Mouse (Mus musculus): ENCODE data around the gene Cdk2ap2. TPM values are rescaled to one million over a fixed set of nuclear protein-coding genes. Genes with fewer than 3 reads are reported as not detected.

Cdk2ap2 gene
- polyA plus RNA-seq, 1 experiment, result 200 TPM

DNA sequence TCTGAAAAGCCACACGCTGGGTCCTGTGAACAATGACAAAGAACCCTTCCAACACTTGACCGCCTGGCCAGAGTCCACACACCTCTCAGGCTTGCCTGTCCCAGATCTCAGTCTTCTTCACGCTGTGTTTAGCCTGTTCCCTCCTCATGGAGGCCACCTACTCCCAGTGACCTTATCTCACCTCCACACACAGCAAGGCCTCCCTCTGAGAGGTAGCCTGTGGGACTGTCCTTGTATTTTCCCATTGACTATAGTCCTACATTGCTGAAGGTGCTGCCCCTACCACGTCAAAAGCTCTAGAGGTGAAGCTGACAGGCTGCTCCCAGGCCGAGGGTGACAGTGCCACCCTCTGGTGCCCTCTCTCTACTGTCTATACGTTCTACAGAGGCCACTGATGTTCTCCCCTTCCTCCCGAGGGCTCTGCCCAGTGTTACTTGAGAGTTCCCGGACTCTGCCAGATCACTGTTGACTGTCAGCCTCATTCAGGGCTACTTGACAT, 16.4 kb upstream of the Cdk2ap2 start:
- DNase-seq, result no peak
- no peaks in the 10 kb centered on the region for H3K4me1 ChIP-seq (ENCODE audit: control insufficient read depth, insufficient read depth, low read length)
- no peak for TF ChIP-seq POLR2A (IDR thresholded peaks at IDR 0.05; ENCODE audit: borderline replicate concordance, extremely low read depth, low read depth, low read length)
- TF ChIP-seq CTCF (IDR thresholded peaks at IDR 0.05; ENCODE audit: insufficient read depth, low read length), result peak; percentile 21; the same call in 1 of the 2 replicates
- no peak overlapping the region for H3K4me3 ChIP-seq (replicated peaks; ENCODE audit: extremely low read depth, low read depth, low read length)
- WGBS, result 49% methylated on average over 8 of the region's 8 CpGs

DNA sequence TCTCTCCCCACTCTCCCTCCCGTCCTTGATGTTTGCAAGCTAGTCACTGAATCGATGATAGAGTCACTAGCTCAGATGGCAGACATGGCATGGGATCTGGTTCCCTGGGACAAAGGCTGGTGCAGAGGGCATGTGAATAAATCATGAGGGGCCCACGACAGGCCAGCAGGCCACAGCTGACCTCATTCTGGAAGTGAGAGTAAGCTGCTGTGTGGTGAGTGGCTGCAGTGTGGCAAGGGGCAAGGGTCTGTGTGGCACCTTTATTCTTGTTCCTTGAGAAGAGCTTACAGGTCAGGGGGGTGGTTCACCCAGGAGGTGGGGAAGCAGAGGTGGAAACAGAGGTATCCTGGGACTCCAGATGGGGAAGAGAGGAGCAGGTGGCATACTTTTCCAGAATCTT, 15.6 kb upstream of the Cdk2ap2 start, which contains the start of gene Cabp2:
Gene Cabp2, plus strand, starts transcription at position 185 of the 400 bp plus-strand sequence.
- no peak within 1 kb of the TSS for H3K4me3 ChIP-seq (replicated peaks; ENCODE audit: extremely low read depth, low read depth, low read length)
- TF ChIP-seq POLR2A (IDR thresholded peaks at IDR 0.05; ENCODE audit: borderline replicate concordance, extremely low read depth, low read depth, low read length), result no peak
- TF ChIP-seq CTCF (IDR thresholded peaks at IDR 0.05; ENCODE audit: insufficient read depth, low read length), result no peak
- no peaks in the 10 kb centered on the region for H3K4me1 ChIP-seq (ENCODE audit: control insufficient read depth, insufficient read depth, low read length)
- 74% methylated on average over 3 of the region's 3 CpGs for WGBS
- DNase-seq, result no peak

GRCm38 (mm10) chr19:4082219-4082965, 14.6 kb upstream of the Cdk2ap2 start:
- DNase-seq, result no peak
- WGBS, result 83% methylated on average over 11 of the region's 11 CpGs
- Histone ChIP-seq H3K4me1 (ENCODE audit: control insufficient read depth, insufficient read depth, low read length) (no peaks in the 10 kb centered on the region), H3K4me3 (replicated peaks; ENCODE audit: extremely low read depth, low read depth, low read length) (no peak overlapping the region)
- no peak for TF ChIP-seq CTCF (IDR thresholded peaks at IDR 0.05; ENCODE audit: insufficient read depth, low read length)
- TF ChIP-seq POLR2A (IDR thresholded peaks at IDR 0.05; ENCODE audit: borderline replicate concordance, extremely low read depth, low read depth, low read length), result no peak

- no peaks in the 10 kb centered on the region for H3K4me1 ChIP-seq (ENCODE audit: control insufficient read depth, insufficient read depth, low read length)
- H3K4me3 ChIP-seq (replicated peaks; ENCODE audit: extremely low read depth, low read depth, low read length), result no peak overlapping the region
- TF ChIP-seq POLR2A (IDR thresholded peaks at IDR 0.05; ENCODE audit: borderline replicate concordance, extremely low read depth, low read depth, low read length) (no peak), CTCF (IDR thresholded peaks at IDR 0.05; ENCODE audit: insufficient read depth, low read length) (no peak)
- WGBS, result 83% methylated on average over 7 of the region's 7 CpGs
- no peak for DNase-seq
Observed at GRCm38 (mm10) chr19:4083316-4083715, 13.7 kb upstream of the Cdk2ap2 start.

- TF ChIP-seq POLR2A (IDR thresholded peaks at IDR 0.05; ENCODE audit: borderline replicate concordance, extremely low read depth, low read depth, low read length) (no peak), CTCF (IDR thresholded peaks at IDR 0.05; ENCODE audit: insufficient read depth, low read length) (no peak)
- WGBS, result 45% methylated on average over 8 of the region's 8 CpGs
- Histone ChIP-seq H3K4me1 (ENCODE audit: control insufficient read depth, insufficient read depth, low read length) (no peaks in the 10 kb centered on the region), H3K4me3 (replicated peaks; ENCODE audit: extremely low read depth, low read depth, low read length) (no peak overlapping the region)
- no peak for DNase-seq
Observed at GRCm38 (mm10) chr19:4083826-4084225, 13.2 kb upstream of the Cdk2ap2 start.

- Histone ChIP-seq H3K4me1 (ENCODE audit: control insufficient read depth, insufficient read depth, low read length) (no peaks in the 10 kb centered on the region), H3K4me3 (replicated peaks; ENCODE audit: extremely low read depth, low read depth, low read length) (no peak overlapping the region)
- DNase-seq, result no peak
- 88% methylated on average over 1 of the region's 1 CpGs for WGBS
- 0 out of 2 replicates have a peak, but pooled peaks have one; percentile 20 for TF ChIP-seq CTCF (IDR thresholded peaks at IDR 0.05; ENCODE audit: insufficient read depth, low read length)
- TF ChIP-seq POLR2A (IDR thresholded peaks at IDR 0.05; ENCODE audit: borderline replicate concordance, extremely low read depth, low read depth, low read length), result no peak
Observed at GRCm38 (mm10) chr19:4084984-4085383, 12.0 kb upstream of the Cdk2ap2 start.

DNA sequence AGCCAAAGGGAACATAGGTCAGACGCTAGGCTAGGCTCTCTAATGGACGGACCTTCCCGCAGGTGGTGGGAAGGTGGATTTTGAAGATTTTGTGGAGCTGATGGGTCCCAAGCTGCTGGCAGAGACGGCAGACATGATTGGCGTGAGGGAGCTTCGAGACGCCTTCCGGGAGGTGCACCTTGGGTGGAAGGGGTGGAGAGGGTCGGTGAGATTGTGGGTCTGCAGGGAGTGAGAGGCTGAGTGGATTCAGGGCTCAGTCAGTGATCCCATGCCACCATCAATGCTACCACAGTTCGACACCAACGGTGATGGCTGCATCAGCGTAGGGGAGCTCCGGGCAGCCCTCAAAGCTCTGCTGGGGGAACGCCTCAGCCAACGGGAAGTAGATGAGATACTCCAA, 10.8 kb upstream of the Cdk2ap2 start:
- H3K4me3 ChIP-seq (replicated peaks; ENCODE audit: extremely low read depth, low read depth, low read length), result no peak overlapping the region
- H3K4me1 ChIP-seq (ENCODE audit: control insufficient read depth, insufficient read depth, low read length), result no peaks in the 10 kb centered on the region
- 91% methylated on average over 15 of the region's 15 CpGs for WGBS
- TF ChIP-seq POLR2A (IDR thresholded peaks at IDR 0.05; ENCODE audit: borderline replicate concordance, extremely low read depth, low read depth, low read length), result no peak
- no peak for DNase-seq

GRCm38 (mm10) chr19:4087090-4087489, 9.9 kb upstream of the Cdk2ap2 start:
- no peaks in the 10 kb centered on the region for H3K4me1 ChIP-seq (ENCODE audit: control insufficient read depth, insufficient read depth, low read length)
- TF ChIP-seq POLR2A (IDR thresholded peaks at IDR 0.05; ENCODE audit: borderline replicate concordance, extremely low read depth, low read depth, low read length), result no peak
- WGBS, result 79% methylated on average over 5 of the region's 5 CpGs
- no peak for DNase-seq
- no peak overlapping the region for H3K4me3 ChIP-seq (replicated peaks; ENCODE audit: extremely low read depth, low read depth, low read length)

GRCm38 (mm10) chr19:4088146-4088545, 8.8 kb upstream of the Cdk2ap2 start:
- WGBS, result 35% methylated on average over 5 of the region's 5 CpGs
- DNase-seq, result no peak
- Histone ChIP-seq H3K4me3 (replicated peaks; ENCODE audit: extremely low read depth, low read depth, low read length) (no peak overlapping the region), H3K4me1 (ENCODE audit: control insufficient read depth, insufficient read depth, low read length) (no peaks in the 10 kb centered on the region)
- no peak for TF ChIP-seq CTCF (IDR thresholded peaks at IDR 0.05; ENCODE audit: insufficient read depth, low read length)
- TF ChIP-seq POLR2A (IDR thresholded peaks at IDR 0.05; ENCODE audit: borderline replicate concordance, extremely low read depth, low read depth, low read length), result no peak

DNA sequence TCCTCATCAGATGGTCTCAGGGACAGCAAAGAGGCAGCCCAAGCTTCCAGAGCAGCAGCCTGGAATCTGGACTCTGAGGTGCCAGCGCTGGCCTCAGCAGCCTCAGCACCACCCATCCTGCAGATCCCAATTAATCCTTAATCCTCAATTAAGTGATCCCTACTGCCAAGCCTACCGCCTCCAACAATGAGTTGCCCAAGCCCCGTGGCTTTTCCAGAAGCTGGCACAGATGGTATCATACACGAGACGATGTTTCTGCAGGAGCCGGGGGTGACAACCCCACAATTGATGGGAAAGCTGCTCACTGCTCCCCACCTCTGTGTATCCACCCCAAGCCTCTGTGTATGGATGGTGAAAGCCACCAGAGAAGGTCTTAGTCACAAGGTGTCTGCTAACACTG, 7.9 kb upstream of the Cdk2ap2 start:
- no peaks in the 10 kb centered on the region for H3K4me1 ChIP-seq (ENCODE audit: control insufficient read depth, insufficient read depth, low read length)
- DNase-seq, result no peak
- TF ChIP-seq CTCF (IDR thresholded peaks at IDR 0.05; ENCODE audit: insufficient read depth, low read length) (no peak), POLR2A (IDR thresholded peaks at IDR 0.05; ENCODE audit: borderline replicate concordance, extremely low read depth, low read depth, low read length) (no peak)
- WGBS, result 73% methylated on average over 6 of the region's 6 CpGs
- no peak overlapping the region for H3K4me3 ChIP-seq (replicated peaks; ENCODE audit: extremely low read depth, low read depth, low read length)
